Mouse (Mus musculus): Measurements from ENCODE around the gene Ttll5.

Gene Ttll5

DNA sequence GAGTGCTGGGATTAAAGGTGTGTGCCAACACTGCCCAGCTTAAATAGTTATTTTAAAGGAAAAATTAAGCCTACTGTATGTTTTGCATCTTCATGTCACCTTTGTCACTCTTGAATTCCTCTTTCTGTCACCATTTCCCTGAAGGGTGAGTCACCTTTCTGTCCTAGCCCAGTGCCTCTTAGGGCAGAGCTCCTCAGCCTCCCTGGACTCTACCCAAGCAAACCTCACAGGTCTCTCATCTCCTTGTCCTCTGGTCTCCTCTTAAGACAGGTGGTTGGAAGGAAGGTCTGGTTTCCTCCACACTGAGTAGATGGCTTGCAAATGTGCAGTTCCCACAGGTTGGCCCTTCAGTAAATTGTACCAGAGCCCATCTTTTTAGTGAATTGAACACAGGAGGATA lies 143.4 kb downstream of the Ttll5 start:
- no peak for DNase-seq (ENCODE audit: low read depth, low spot score)

DNA sequence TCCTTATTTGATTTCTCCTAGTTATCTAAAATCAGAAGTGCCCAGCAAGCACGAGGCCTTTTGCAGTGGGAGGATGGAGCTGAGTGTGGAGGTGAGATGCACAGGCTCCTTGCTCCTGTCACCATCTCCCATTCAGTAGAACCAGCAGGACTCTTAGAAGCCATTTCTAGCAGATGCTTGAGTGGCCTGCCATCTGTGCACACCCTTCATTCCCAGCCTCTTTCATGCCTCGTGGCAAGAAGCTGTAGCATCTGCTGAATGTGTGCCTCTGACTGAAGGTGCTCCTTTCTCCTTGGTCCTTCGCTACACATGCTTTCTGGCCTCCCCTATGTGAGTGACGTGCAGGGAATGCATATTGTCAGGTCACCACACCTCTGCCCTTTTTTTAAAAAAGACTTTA lies 143.9 kb downstream of the Ttll5 start:
- no peak for DNase-seq (ENCODE audit: low read depth, low spot score)

DNA sequence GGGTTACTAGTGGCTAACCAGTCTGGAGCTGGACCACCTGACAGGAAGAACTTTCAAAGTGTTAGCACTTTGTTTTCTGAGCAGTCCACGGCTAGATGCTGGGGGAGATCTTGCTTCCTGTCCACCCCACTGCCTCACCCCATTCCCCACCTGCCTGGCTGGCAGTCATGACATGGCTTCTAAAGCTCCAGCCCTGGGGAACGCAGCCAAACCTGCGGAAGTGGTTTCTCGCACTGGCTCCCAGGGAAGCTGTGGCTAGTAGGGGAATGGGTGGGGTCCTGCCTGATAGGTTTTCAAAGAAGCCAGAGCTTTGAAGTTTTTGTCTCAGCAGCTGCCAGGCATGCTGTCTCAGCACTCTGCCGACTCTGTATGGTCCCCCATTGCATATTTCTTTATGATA lies 145.1 kb downstream of the Ttll5 start:
- DNase-seq (ENCODE audit: low read depth, low spot score) = no peak

DNA sequence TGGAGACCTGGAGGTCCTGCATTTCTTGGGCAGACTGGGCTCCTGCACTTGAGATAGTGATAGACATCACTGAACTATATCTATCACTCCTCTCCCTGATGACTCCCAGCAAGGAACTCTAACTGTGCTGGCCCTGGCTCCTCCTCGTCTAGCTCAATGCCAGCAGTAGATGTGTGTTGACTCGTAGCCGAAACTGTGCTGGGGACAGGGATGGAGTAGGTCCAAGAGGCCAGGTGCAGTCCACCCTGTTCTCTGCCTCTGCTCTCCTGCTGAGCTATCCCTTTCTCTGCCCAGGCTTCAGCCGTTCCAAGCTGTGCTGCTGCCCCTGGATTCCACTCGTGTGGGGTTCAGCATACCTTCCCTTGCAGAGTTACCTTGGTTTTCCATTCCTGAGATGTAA lies 145.7 kb downstream of the Ttll5 start:
- no peak for DNase-seq (ENCODE audit: low read depth, low spot score)

DNA sequence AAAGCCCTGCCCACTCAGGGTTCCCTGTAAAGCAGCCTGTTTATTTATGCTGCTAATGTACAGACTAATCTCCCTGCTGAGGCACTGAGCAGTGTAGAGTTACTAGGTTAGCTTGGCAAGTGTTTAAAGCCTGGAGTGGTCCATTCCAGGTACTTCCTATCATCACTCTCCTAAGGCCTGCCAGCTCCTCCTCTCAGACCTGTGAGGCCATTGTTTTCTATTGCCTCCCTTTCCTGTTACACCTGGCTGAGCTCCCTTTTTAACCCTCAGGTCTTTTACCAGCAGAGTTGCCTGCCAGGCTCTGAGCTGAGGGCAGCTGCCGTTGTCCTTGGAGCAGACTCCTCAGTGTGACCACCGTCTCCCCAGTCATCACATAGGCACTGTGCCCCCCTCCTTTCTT lies 146.3 kb downstream of the Ttll5 start:
- DNase-seq (ENCODE audit: low read depth, low spot score) = no peak

DNA sequence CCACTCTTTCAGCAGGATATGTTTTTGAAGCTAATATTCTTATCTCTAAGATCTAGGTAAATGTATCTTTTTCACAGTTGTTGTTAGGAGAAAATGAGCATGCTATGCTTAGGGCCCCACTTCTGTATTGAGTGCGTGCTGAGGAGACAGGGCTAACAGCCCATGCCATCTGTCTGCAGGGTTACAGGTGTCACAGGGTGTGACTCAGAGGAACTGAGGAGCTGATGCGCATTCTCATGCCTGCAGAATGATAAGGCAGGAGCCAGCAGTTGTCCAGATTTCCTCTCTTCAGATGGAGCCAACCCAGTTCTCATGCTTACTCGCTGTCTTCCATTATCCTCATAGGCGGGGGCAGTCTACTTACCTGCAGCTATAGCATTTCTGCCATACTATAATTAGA lies 147.2 kb downstream of the Ttll5 start:
- no peak for DNase-seq (ENCODE audit: low read depth, low spot score)

DNA sequence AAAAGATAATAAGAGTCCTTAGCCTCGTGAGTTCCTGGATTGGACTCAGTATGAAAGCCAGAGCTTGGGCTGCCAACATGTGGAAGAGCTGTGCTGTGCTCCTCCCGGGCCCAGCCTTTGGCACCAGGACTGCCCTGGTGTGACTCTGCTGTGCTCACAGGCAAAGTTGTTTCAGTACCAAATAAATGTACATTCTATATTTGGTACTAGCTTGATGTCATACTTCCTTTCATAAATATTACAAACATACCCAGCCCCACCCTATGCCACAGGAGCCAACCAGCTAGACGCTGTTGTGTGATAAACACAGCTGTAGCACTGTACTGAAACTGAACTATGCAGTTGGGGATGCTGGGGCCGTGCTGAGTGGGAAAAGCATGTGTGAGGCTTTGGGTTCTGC lies 149.1 kb downstream of the Ttll5 start:
- DNase-seq (ENCODE audit: low read depth, low spot score) = no peak

DNA sequence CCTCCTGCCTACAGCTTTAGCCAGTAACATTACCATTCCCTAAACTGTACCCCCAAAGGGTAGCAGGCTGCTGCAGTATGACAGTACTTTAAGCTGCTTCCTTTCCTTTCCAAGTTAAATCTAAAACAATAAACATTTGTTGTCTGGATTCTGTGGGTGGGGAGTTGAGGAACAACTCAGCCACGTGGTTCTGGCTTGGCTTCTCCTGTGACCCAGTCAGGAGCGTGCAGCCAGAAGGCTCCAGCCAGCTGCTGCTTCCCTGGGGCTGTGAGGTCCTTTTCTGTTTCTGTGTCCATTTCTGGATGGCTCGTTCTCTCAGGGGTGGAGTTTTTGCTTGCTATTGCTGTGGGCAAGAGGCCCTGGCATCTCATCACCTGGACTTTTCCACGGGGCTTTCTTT lies 149.6 kb downstream of the Ttll5 start:
- DNase-seq (ENCODE audit: low read depth, low spot score) = no peak

DNA sequence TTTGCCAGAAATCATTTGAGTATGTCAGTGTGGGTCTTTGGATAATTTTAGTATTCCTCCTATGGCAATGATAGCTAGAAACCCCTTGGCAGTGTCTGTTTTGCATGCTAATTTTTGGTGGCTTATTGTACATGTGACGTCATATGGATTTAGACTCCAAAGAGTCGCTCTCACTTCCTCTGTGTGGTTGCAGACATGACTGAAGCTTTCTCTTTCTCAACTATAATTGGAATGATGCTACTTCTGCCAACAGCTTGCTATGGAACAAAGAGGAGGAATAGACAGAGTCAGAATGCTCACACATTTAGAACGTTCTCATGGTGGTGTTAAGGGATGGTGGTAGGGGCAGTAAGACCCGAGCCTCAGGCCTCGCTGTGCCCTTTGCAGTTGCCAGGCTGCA lies 155.5 kb downstream of the Ttll5 start:
- peak; percentile 49 for DNase-seq (ENCODE audit: low read depth, low spot score)

DNA sequence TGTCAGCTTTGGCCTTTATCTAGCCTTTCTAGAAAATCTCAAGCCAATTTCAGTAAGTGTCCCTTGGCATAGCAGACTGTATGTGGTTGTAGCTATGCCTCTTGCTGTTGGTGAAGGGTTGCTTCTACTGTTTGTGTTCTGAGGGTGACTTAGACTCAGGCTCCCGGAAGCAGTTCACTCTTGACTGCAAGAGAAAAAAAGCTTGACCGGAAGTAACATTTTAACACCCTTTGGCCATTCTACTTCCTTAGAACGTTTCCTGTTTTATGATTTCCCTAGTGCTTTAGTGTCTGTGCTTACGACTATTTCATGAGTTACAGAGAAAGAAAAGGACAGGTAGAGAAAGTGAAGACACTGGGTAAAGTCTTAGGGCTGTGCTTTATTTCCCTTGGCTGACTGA lies 161.1 kb downstream of the Ttll5 start:
- no peak for DNase-seq (ENCODE audit: low read depth, low spot score)

DNA sequence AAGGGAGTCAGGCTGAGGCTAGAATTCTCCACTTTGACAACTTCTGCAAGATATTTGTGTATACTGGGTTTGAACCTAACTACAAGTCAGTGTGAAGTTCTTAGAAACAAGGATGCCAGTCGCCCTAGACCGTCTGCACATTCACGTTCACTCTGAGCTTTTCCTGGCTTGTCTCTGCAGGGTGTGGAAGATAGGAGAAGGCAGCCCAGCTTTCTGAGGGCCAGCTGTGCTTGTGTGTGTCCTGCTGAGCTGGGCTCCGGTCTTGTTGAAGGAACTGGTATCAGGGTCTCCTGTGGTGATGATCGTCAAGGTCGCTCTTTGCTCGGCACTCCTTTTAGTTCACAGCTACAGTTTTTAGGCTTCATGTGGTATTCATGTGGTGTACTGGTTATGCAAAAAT lies 161.6 kb downstream of the Ttll5 start:
- DNase-seq (ENCODE audit: low read depth, low spot score) = no peak

DNA sequence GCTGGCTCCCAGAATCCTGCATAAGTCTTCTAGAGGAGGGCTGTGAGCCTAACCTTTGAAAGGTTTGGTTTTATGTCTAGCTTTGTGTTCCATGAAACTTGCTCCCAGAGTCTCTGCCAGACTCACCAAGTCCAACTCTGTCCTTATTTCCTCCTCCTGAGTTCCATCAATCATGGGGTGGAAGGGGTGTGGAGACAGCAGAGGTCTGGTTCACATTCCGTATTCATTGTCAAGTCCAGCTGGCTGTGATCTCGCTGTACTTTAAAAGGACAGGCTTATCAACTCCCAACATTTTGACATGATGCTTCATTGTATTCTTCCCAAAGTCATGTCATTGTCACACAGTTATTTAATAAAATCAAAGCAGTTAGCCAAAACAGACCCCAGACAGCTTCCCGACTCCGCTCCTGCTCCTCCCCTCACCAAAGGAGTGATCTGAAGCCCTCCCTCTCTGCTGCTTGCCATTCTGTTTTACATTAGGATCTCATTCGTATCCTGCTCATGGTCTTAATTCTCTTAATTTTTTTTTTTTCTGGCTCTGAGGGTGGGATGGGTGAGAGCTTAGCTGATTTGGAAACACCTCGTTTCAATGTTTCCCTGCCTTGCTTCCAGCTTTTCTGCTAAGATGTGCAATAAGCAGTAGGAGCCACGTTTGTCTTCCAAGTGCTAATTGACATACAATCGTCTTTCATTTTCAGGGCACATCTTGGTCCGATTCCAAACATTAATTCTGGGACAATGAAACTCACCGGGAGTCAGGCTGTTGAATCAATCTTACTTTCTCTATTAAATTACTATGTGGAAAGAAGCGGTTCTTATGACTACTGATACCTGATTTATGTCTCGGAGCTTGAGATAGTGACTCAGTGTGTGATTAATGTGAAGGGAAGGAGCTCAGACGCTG lies 162.3 kb downstream of the Ttll5 start:
- no peak for DNase-seq (ENCODE audit: low read depth, low spot score)

DNA sequence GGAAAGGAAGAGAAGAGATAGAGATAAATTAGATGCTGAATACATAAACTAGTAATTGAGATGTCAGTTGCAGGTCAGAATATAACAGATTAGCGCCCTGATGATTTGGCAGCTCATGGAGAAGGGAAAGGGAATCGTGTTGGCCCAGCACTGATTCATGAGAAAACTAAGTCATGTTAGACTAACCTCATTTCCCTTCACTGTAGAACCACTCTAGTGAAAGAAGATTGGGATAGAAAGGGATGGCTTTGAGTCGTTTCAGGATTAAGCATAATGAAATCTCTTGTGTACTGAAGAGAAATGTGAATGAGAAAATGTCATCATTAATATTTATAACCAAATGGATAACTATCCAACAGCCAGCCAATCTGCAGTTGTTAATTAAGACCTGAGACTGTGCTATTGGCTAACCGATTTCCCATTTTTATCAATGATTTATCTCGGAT lies 163.0 kb downstream of the Ttll5 start:
- DNase-seq (ENCODE audit: low read depth, low spot score) = no peak

DNA sequence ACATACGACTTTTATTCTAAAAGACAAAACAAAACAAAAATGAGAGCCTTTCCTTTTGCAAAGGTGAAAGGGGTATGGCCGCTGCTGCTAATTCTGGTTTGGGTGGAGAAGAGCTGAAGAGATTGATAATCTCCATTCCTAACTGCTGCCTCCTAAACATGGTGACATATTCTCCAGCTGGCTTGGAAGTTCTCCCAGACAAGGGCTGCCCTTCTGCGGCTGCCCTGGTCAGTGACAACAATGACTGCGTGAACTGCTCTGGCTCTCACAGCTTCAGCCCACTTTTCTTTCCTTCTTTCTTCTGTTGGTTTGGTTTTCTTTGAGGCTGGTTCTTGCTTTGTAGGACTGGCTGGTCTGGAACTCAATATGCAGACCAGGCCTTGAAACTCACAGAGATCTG lies 163.7 kb downstream of the Ttll5 start:
- no peak for DNase-seq (ENCODE audit: low read depth, low spot score)

DNA sequence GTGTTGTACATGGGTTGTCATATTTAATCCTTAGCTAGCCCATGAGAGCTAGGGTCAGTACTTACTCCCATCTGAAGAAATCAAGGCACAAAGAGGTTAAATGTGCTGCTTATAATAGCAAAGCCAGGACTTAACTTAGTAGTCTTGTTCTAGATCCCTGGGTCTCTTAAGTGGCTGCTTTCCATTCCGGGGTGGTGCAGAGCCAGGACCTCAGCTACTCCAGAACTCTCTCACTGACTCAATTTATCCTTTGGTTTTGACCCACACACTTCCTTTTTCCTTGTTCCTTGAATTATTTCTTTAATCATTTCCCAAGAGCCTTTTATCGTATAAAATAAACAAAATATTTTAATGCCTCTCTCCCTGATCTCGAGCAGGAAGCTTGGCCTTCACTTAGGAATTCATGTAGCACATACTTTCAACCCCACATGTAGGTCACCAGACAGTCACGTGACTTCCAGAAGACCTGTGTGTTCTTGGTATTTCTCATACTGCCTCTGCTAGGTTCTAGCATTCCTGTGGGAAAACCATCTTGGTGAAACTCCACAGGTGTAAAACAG lies 164.4 kb downstream of the Ttll5 start:
- DNase-seq (ENCODE audit: low read depth, low spot score) = no peak

DNA sequence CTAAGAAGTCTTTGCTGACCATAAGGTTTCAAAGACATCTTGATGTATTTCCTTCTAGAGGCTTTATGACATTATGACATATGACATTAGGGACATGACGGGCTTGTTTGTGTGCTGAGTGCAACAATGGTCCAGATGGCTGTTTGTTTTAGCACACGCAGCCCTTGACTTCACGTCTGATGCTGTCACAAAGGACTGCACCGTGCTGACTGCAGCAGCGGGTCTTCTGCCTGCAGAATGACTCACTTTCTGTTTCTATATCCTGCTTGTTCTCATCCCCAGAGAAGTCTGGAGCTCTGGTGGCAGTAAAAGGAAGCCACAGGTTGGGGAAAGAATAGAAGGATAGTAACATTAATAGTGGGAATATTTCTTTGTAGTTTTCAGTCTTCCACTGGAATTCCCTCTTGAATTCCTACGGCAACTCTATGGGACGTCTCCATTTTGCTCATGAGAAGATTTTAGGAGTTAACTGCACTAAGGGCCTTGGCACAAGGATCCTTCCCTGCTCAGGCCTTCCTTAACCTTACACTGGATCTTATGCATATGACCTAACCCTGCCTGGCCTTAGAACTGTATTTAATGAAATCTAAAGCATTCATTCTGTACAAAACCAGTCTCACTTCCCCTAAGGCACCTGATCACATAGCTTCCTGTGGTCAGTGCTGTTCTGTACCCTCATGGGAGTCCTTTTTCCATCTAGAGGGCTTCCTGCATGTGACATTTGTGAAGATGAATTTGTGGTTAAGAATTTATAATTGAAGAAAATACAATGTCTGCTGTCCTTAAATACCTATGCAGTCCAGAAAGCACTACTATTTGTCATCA lies 167.8 kb downstream of the Ttll5 start:
- DNase-seq (ENCODE audit: low read depth, low spot score) = no peak

DNA sequence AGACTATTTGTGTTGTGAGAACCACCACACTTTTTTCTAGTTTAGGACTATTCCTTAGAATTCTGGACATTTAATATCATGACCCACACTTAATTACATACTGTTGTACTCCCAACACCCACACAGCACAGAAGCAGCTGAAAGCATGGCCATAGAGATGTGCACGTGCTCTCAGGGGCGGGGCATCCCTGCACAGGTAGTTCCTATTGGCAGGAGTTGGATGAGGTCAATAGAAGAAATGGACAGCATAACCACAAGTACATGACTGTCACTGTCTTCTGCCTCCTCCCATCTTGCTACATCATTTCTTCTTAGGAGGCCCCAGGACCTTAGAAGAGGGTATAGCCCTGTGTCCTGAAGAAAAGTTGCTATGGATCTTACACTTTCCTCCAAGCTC lies 168.4 kb downstream of the Ttll5 start:
- DNase-seq (ENCODE audit: low read depth, low spot score) = no peak

DNA sequence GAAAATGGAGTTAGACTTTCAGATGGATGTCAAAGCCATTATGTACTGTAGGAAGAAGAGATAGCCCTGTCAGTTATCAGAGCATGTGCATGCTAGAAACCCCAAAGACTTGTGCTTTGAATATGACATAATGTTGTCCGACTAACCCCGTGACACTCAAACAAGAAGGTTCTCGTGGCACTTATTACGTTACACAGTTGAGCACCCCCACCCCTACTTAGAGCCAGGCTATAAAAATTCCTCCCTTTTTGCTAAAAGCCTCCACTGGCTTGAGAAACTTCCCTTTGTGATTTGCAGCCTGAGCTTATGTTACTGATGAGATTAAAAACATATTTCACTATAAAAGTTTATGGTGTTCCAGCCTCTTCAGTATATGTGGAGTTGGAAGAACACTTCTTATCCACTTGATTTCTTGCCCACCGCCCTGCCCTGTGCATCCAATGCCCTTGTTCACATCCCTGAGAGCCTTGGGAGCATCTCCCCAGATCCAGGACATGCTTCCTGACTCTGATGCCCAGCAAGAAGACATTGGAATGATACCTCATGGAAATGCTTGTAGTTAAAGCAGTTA lies 169.4 kb downstream of the Ttll5 start:
- no peak for DNase-seq (ENCODE audit: low read depth, low spot score)

DNA sequence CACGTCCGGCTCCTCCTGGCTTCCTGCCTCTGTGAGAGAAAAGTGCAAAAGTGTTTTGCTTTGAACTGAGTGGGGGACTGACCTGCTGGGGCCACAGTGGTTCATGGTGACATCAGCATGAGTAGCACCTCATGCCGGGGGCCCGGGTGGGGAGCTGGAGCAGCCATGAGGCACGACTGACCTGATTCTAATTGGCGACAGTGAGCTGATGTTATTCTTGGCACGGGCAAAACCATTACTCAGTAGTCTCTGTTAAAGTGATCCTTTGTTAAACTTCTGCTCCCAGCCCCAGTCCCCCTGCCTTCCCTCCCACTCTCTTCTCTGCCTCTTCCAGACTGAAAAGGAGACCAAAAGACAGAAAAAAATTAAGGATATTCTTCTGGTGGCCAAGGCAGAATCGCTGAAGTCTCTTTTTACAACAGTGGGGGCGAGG lies 176.2 kb downstream of the Ttll5 start:
- DNase-seq (ENCODE audit: low read depth, low spot score) = peak; percentile 54

DNA sequence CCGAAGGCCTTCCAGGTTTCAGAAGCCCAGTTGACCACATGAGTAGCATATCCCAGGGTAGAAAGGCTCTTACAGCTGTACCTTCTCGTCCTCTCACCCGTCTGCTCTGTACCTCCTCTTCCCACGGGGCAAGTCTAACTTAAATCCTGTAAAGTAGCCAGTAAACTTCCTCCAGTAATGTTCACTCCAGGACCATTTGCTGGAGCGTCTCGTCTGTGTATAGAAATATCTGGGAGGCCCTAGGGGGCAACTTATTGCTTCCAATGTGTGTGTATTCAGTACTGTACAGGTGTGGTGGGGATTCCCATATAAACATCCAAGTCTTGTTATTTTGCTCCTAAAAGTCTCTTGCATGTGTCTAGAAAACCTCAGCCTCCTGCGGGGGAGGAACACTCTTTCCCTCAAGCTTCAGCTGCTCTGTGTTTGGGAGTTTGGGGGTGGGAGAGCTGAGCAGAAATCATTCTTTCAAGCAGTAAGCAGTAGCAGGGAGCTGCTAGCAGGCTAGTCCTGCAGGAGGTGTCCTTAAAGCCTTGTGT lies 176.7 kb downstream of the Ttll5 start:
- peak; percentile 85 for DNase-seq (ENCODE audit: low read depth, low spot score)

DNA sequence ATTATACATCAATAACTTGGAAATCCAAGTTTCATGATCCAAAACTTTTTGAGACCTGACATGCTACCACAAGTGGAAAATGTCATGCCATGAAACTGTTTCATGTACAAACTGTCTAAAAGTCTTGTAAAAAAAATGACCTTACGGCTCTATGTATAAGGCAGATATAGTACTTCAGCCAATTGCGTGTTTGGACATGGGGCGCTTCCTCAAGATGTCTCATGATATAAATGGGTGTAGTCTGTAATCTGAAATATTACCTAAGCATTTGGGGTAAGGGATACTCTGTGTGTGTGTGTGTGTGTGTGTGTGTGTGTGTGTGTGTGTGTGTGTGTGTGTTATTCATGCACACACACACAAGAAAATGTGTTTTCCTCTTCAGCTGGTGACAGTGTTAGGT lies 180.2 kb downstream of the Ttll5 start:
- DNase-seq (ENCODE audit: low read depth, low spot score) = no peak

DNA sequence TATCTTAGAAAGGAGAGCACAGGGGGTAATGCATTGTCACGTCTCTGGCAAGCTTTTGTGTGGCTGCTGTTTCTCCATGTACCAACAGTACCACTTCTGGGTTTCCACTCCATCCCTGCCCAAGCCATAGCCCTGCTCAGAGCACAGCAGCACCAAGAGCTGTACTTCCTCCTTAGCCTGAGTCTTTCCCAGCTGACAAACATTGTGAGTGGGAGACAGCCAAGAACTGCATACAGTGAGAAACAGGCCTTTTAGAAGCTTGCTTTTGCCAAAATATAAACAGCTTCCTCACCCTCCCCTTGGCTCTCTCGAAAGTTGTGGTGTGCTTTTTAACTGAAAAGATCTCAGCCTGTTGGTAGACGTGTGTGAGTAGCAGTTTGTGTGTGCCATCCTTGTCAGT lies 182.9 kb downstream of the Ttll5 start:
- DNase-seq (ENCODE audit: low read depth, low spot score) = peak; percentile 42

Data from telencephalon, adult 2 months (tissue).